Mouse (Mus musculus) liver, postnatal 0 days (tissue): Measurements from ENCODE around the gene Afdn. TPM values are rescaled to one million over a fixed set of nuclear protein-coding genes. Genes with fewer than 3 reads are reported as not detected.
"Not testable (repeated sequence)": the region's sequence is repeated elsewhere in the genome, so short reads cannot be mapped to it uniquely, and the experiment has no call there.

Source experiments
- ATAC-seq: fragments of 200-750 bp; cut with Nextera tagmentation; 2 replicates; pipeline ENCODE4 v1.8.0; 2017; ENCODE audit warnings: mild to moderate bottlenecking, moderate library complexity
- DNase-seq: peaks from one replicate; pipeline ENCODE4 v3.0.0-alpha.2; 2016
- H3K27ac ChIP-seq: fragments of 300-500 bp; sonication (generic); 2 replicates; pipeline ENCODE4 v1.5.1; 2014; ENCODE audit warnings: antibody characterized with exemption, moderate library complexity, mild to moderate bottlenecking, low read depth
- H3K27me3 ChIP-seq: fragments of 300-500 bp; sonication (generic); 2 replicates; pipeline ENCODE4 v1.6.1; 2014; ENCODE audit warnings: low read length, control low read depth, mixed read lengths; ENCODE audit not compliant: insufficient read depth
- H3K36me3 ChIP-seq: fragments of 300-500 bp; sonication (generic); replicated peaks from 2 replicates; pipeline ENCODE4 v1.6.1; 2014; ENCODE audit warnings: mild to moderate bottlenecking, control low read depth, low read length, moderate library complexity, mixed read lengths; ENCODE audit not compliant: insufficient read depth
- H3K4me1 ChIP-seq: fragments of 300-500 bp; sonication (generic); 2 replicates; pipeline ENCODE4 v1.6.1; 2014; ENCODE audit warnings: antibody characterized with exemption, mild to moderate bottlenecking, control low read depth; ENCODE audit not compliant: insufficient read depth
- H3K4me2 ChIP-seq: fragments of 300-500 bp; sonication (generic); 2 replicates; pipeline ENCODE4 v1.6.1; 2014; ENCODE audit warnings: low read depth, mild to moderate bottlenecking, low read length, moderate library complexity, mixed read lengths
- H3K4me3 ChIP-seq: fragments of 300-500 bp; sonication (generic); 2 replicates; pipeline ENCODE4 v1.5.1; 2014; ENCODE audit warnings: low read depth, low read length
- H3K9ac ChIP-seq: fragments of 300-500 bp; sonication (generic); replicated peaks from 2 replicates; pipeline ENCODE4 v1.6.1; 2014; ENCODE audit warnings: mild to moderate bottlenecking, moderate library complexity
- H3K9me3 ChIP-seq: fragments of 300-500 bp; sonication (generic); 2 replicates; pipeline ENCODE4 v1.6.1; 2016; ENCODE audit warnings: mild to moderate bottlenecking, control low read depth, low read length, mixed read lengths
- CTCF ChIP-seq: sonication (generic); IDR thresholded peaks from 2 replicates; pipeline ENCODE4 v1.5.1; 2016; ENCODE audit warnings: antibody characterized with exemption, low read depth
- EP300 ChIP-seq: IDR thresholded peaks from 2 replicates; pipeline ENCODE4 v1.6.1; 2016; ENCODE audit warnings: antibody characterized with exemption, low read depth, mild to moderate bottlenecking
- WGBS: fragments of 180-500 bp; shearing (Covaris S2); extraction: QIAGEN DNeasy Blood & Tissue Kit; methylation state at CpG from one replicate; pipeline ENCODE4 v1.1.7; 2014; ENCODE audit not compliant: insufficient replicate concordance; 5-methylcytosine and 5-hydroxymethylcytosine counted together
- polyA plus RNA-seq: library from polyadenylated mRNA; unstranded; fragments of >200 nt; fragmentation: Nextera tagmentation; extraction: Ambion mirVana; gene quantifications from 2 replicates; pipeline ENCODE4 v1.2.1, GENCODE M21; 2015

The Afdn gene
- polyA plus RNA-seq, 1 experiment from 2014 or later, result 20.6 TPM

DNA sequence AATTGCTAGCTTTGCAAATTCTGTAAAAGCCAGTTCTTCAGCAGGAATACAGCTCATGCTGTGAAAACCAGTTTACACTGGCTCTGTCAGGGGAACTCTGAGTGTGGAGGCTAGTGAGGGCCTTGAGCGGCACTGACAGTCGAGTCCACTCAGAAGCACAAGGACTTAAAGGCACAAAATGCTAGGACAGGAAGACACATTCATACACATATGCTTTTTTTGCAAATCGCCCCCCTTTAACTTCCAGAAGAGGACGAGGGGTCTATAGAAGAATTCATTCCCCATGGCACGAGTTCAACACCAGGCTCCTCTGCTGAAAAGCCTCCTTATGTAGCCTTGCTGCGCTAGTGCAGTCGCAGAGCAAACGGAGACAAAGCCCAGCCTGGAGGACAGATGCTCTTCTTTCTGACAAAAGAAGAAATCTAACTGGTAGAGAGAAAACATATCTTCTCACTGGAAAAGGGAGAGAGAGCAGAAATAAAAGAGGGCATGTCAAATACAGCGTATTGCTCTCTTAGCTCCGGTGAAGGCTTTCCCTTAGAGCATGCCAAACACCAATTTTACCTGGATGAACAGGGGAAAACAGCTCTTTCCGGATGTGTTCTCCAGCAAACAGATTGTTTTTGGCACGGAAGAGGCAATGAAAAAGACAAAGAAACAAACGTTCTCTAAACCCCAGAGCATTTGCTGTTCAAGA is 1.0 kb upstream of the Afdn start:
- TF ChIP-seq CTCF (no peak), EP300 (no peak)
- WGBS, result 26% methylated on average over 13 of the region's 13 CpGs
- no peak for DNase-seq
- Histone ChIP-seq H3K36me3 (no peaks in the 10 kb centered on the region), H3K9ac (peak overlapping the region; percentile 56), H3K9me3 (no peaks in the 10 kb centered on the region), H3K27ac (peak overlapping the region; percentile 81), H3K4me2 (peak overlapping the region; percentile 84), H3K27me3 (peaks cover 18% of the 10 kb centered on the region), H3K4me3 (peak overlapping the region; percentile 67), H3K4me1 (peaks cover 3% of the 10 kb centered on the region; the same call in 1 of the 2 replicates)
- ATAC-seq, result no peak

DNA sequence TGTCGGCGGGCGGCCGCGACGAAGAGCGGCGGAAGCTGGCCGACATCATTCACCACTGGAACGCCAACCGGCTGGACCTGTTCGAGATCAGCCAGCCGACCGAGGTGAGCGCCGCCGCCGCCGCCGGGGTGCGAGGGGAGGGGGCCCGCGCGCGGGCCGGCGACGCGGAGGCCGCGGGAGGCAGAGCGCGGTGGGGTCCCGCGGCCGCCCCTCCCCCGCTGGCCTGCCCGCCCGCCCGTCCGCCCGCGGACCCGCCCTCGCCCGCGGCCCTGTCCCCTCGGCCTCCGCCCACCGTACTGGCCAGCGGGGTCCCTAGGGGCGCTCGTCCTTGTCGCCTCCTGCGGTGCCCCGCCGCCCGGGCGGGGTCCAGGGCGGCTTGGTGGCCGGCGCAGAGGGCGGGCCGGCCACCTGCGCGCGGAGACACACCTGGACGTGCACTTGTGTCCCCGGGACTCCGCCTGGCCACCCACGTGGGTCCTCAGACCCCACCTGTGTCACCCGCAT is 388 bp downstream of the Afdn start:
- peak overlapping the region; percentile 67 for H3K4me3 ChIP-seq
- H3K27me3 ChIP-seq, result peaks cover 18% of the 10 kb centered on the region
- TF ChIP-seq CTCF (no peak), EP300 (no peak)
- under 1% methylated on average over 22 of the region's 72 CpGs for WGBS
- no peaks in the 10 kb centered on the region for H3K9me3 ChIP-seq
- H3K9ac ChIP-seq, result peak overlapping the region; percentile 67
- DNase-seq (no peak), ATAC-seq (peak; percentile 9)
- H3K4me2 ChIP-seq, result peak overlapping the region; percentile 84
- H3K27ac ChIP-seq, result peak overlapping the region; percentile 81
- peaks cover 3% of the 10 kb centered on the region; the same call in 1 of the 2 replicates for H3K4me1 ChIP-seq
- no peaks in the 10 kb centered on the region for H3K36me3 ChIP-seq

DNA sequence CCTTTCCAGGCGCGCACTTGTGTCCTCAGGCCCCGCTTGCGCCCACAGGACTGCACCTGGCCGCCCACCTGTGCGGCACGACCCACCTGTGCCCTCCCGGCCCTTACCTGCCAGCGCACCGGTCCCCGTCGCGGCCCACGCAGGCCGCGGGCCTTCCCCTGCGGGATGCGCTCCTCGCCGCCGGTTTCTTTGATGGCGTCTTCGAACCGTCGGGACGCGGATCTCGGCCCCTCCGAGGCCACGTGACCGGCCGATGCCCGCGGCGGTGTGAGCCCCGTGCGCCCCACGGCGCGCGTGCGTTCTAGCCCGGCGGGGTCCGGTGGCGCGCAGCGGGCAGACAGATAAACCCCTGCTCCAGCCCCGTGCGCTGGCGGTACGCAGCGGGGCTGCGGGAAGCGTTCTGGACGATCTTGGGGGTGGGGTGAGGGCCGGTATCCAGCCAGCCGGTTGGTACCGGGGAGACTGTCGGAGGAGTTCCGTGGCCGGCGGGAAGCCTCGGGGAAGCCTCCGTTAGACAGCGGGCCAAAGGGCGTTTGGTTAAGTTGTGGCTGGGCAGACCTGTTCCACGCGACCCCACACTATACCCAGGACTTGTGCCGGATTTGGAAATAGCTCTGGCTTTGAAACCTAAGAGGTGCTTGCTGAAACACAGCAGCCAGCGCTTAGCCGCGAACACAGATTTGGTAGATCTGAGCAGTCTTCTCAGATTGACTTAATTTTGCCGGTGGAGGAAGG is 1.0 kb downstream of the Afdn start, which contains the start of gene Tcte2:
Tcte2 (minus strand) TSS at position 647 of the 735 bp plus-strand sequence.
- DNase-seq, result peak; percentile 38
- H3K9me3 ChIP-seq, result no peaks in the 10 kb centered on the region
- no peak for ATAC-seq
- TF ChIP-seq CTCF (no peak), EP300 (no peak)
- peak within 1 kb of the TSS; percentile 84 for H3K4me2 ChIP-seq
- peak within 1 kb of the TSS; percentile 81 for H3K27ac ChIP-seq
- no peaks in the 10 kb centered on the region for H3K36me3 ChIP-seq
- H3K4me1 ChIP-seq, result peaks cover 3% of the 10 kb centered on the region; the same call in 1 of the 2 replicates
- H3K9ac ChIP-seq, result peak within 1 kb of the TSS; percentile 67
- peak within 1 kb of the TSS; percentile 67 for H3K4me3 ChIP-seq
- peaks cover 18% of the 10 kb centered on the region for H3K27me3 ChIP-seq
- WGBS, result 1% methylated on average over 74 of the region's 74 CpGs

DNA sequence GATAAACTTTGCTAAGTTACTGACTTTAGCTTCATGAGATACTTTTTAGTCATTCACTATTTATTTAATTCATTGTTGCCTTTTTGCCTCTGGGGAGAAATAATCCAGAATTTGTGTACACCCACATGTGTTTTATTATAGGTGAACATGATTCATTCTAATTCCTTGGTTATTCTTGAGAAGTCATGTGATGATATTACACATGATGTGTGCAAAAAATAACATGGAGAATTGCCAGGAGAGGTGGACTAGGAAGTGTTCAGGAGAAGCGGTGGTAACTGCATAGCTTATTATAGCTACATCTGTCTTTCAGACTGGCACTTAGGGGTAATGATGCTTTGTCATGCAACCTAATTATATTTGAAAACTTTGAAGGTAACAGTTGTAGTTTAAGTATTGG is 3.5 kb downstream of the Afdn start:
- TF ChIP-seq EP300, result no peak
- no peak for TF ChIP-seq CTCF
- H3K27ac ChIP-seq, result no peak overlapping the region
- no peaks in the 10 kb centered on the region for H3K9me3 ChIP-seq
- no peak overlapping the region for H3K9ac ChIP-seq
- no peak overlapping the region for H3K4me2 ChIP-seq
- peaks cover 18% of the 10 kb centered on the region for H3K27me3 ChIP-seq
- peaks cover 3% of the 10 kb centered on the region; the same call in 1 of the 2 replicates for H3K4me1 ChIP-seq
- H3K36me3 ChIP-seq, result no peaks in the 10 kb centered on the region
- 67% methylated on average over 1 of the region's 1 CpGs for WGBS
- no peak overlapping the region for H3K4me3 ChIP-seq
- ATAC-seq (no peak), DNase-seq (no peak)

DNA sequence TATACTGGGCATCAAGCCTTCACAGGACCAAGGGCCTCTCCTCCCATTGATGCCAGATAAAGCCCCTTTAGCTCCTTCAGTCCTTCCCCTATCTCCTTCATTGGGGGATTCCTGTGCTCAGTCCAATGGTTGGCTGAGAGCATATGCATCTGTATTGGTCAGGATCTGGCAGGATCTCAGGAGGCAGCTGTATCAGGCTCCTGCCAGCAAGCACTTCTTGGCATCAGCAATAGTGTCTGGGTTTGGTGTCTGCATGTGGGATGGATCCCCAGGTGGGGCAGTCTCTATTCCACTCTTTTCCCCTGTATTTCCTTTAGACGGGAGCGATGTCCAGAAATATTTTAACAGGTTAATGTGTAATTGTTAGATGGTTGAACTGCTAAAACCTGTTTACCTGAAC is 4.6 kb downstream of the Afdn start:
- ATAC-seq, H3K9ac ChIP-seq, H3K4me1 ChIP-seq, H3K4me2 ChIP-seq, DNase-seq, H3K9me3 ChIP-seq, H3K27ac ChIP-seq, H3K4me3 ChIP-seq, H3K36me3 ChIP-seq: not testable (repeated sequence)
- 82% methylated on average over 2 of the region's 2 CpGs for WGBS
- peaks cover 13% of the 10 kb centered on the region for H3K27me3 ChIP-seq

DNA sequence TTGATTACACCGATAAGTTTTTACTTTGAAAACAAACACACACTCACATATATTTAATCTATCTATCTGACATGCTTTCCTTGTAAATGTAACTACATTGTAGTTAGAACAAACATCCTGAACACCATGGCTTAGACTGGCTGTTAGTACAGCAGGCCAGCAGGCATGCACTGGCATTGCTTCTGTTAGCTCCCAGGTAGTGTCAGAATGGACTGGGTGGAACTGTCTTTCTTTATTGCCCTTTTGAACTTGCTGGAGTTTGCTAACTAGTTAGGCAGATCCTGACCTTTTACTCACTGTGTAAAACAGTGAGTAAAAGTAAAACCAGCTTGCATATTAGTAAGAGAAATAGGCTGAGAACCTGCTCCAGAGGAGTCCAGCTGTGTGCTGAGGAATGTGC is 8.2 kb downstream of the Afdn start:
- no peak for DNase-seq
- Histone ChIP-seq H3K4me3 (no peak overlapping the region), H3K27ac (peak overlapping the region; percentile 76), H3K9me3 (no peaks in the 10 kb centered on the region), H3K4me1 (no peaks in the 10 kb centered on the region), H3K36me3 (no peaks in the 10 kb centered on the region), H3K27me3 (no peaks in the 10 kb centered on the region), H3K9ac (no peak overlapping the region), H3K4me2 (no peak overlapping the region)
- TF ChIP-seq EP300 (no peak), CTCF (no peak)
- WGBS, result 77% methylated on average over 1 of the region's 1 CpGs
- peak; percentile 80 for ATAC-seq
